Mouse (Mus musculus) myocyte (in vitro differentiated cells): ENCODE measurements at regions not wholly inside any gene's neighbourhood (a gene's known extent, or its start where the extent isn't known, plus 50 kb on each side); places are given as distances from the start of the nearest gene placed in this dataset.

Experiments used
- CEBPB ChIP-seq: IDR thresholded peaks from 2 replicates; pipeline ENCODE4 v1.6.1; 2011; ENCODE audit warnings: mild to moderate bottlenecking, moderate library complexity; ENCODE audit not compliant: poor library complexity, insufficient read depth, severe bottlenecking
- E2F4 ChIP-seq: IDR thresholded peaks from one replicate; pipeline ENCODE4 v1.6.1; 2011; ENCODE audit warnings: mild to moderate bottlenecking, control low read depth, moderate library complexity; ENCODE audit not compliant: insufficient read depth
- MAX ChIP-seq: IDR thresholded peaks from one replicate; pipeline ENCODE4 v1.6.1; 2011; ENCODE audit warnings: low read depth, mild to moderate bottlenecking, control low read depth
- MYOD1 ChIP-seq, 3 experiments: IDR thresholded peaks; one replicate each; pipeline ENCODE4 v1.6.1; 2011; ENCODE audit warnings: control low read depth in 2 of 3, low read depth in 2 of 3, mild to moderate bottlenecking in 2 of 3, moderate library complexity in 1 of 3; ENCODE audit not compliant: insufficient read length in 2 of 3, control insufficient read depth in 1 of 3
- MYOG ChIP-seq, 3 experiments: IDR thresholded peaks; one replicate each; pipeline ENCODE4 v1.6.1; 2011; ENCODE audit warnings: control low read depth in 2 of 3, low read depth in 2 of 3, mild to moderate bottlenecking in 2 of 3; ENCODE audit not compliant: insufficient read length in 2 of 3, control insufficient read depth in 1 of 3, insufficient read depth in 1 of 3
- POLR2A ChIP-seq: IDR thresholded peaks from one replicate; pipeline ENCODE4 v1.6.1; 2011; ENCODE audit warnings: low read depth, mild to moderate bottlenecking, control low read depth, moderate library complexity; ENCODE audit not compliant: insufficient read length
- POLR2AphosphoS2 ChIP-seq: IDR thresholded peaks from one replicate; pipeline ENCODE4 v1.6.1; 2011; ENCODE audit warnings: low read depth, control low read depth; ENCODE audit not compliant: insufficient read length
- SRF ChIP-seq: IDR thresholded peaks from one replicate; pipeline ENCODE4 v1.6.1; 2011; ENCODE audit warnings: low read depth; ENCODE audit not compliant: control insufficient read depth, insufficient read length
- TCF12 ChIP-seq: IDR thresholded peaks from one replicate; pipeline ENCODE4 v1.6.1; 2011; ENCODE audit warnings: mild to moderate bottlenecking, control low read depth; ENCODE audit not compliant: poor library complexity, insufficient read depth, severe bottlenecking
- TCF3 ChIP-seq: IDR thresholded peaks from one replicate; pipeline ENCODE4 v1.6.1; 2011; ENCODE audit warnings: low read depth, control low read depth; ENCODE audit not compliant: insufficient read length
- USF1 ChIP-seq: IDR thresholded peaks from one replicate; pipeline ENCODE4 v1.6.1; 2011; ENCODE audit warnings: low read depth, mild to moderate bottlenecking, control low read depth, moderate library complexity

GRCm38 (mm10) chr15:96059623-96060022 is 227.7 kb upstream of the Arid2 start:
- peak; percentile 54 for TF ChIP-seq USF1
- no peak for TF ChIP-seq POLR2AphosphoS2
- TF ChIP-seq POLR2A: no peak
- no peak for TF ChIP-seq E2F4
- peak; percentile 17 for TF ChIP-seq TCF12
- TF ChIP-seq MAX: no peak
- TF ChIP-seq MYOD1 (IDR thresholded peaks at IDR 0.05; ENCODE audit: control insufficient read depth in 1 of 3, insufficient read length in 2 of 3, low read depth in 2 of 3): peak; percentile 78 to 93 (median 80)
- no peak for TF ChIP-seq TCF3
- TF ChIP-seq MYOG (IDR thresholded peaks at IDR 0.05; ENCODE audit: control insufficient read depth in 1 of 3, insufficient read depth in 1 of 3, insufficient read length in 2 of 3, low read depth in 2 of 3): peak in 2 of 3 experiments; percentile 16 to 89
- peak; percentile 25; the same call in 1 of the 2 replicates for TF ChIP-seq CEBPB
- no peak for TF ChIP-seq SRF
